Mouse (Mus musculus) inflammation-experienced regulatory T-cells, adult 16 weeks (primary cell): ENCODE results near the gene Gm13083. TPM values are rescaled to one million over a fixed set of nuclear protein-coding genes. Genes with fewer than 3 reads are reported as not detected.

Source experiments
- polyA plus RNA-seq: library from polyadenylated mRNA; unstranded; fragments of 100-300 nt; shearing (Covaris generic); gene quantifications from one replicate; pipeline ENCODE4 v1.2.1, GENCODE M21; 2017

Gene Gm13083
- not detected for polyA plus RNA-seq

GRCm38 (mm10) chr4:143614703-143615102 lies at the start of gene Gm13083:
Gene Gm13083, plus strand, starts transcription at chr4:143615003.

GRCm38 (mm10) chr4:143657146-143657545 lies 42.3 kb downstream of the Gm13083 start, which contains the start of gene Gm13088:
Gene Gm13088, minus strand, starts transcription at chr4:143657246.

Other genes with a start within 250 kb of the Gm13083 start
- not detected for gene Pramel1, start 220.6 kb upstream of the Gm13083 start, polyA plus RNA-seq
- 52.8 TPM for gene Pramef8, start 202.6 kb upstream of the Gm13083 start, polyA plus RNA-seq
- gene Oog4, start 164.7 kb upstream of the Gm13083 start, polyA plus RNA-seq = not detected
- gene Gm13043, start 103.7 kb upstream of the Gm13083 start, polyA plus RNA-seq = not detected
- not detected for gene Gm13040, start 79.0 kb upstream of the Gm13083 start, polyA plus RNA-seq
- gene BC080695, start 63.3 kb upstream of the Gm13083 start, polyA plus RNA-seq = not detected
- gene Gm13057, start 63.3 kb upstream of the Gm13083 start, polyA plus RNA-seq = not detected
- not detected for gene Gm13088, start 42.2 kb downstream of the Gm13083 start, polyA plus RNA-seq
- gene Gm13089, start 87.7 kb downstream of the Gm13083 start, polyA plus RNA-seq = not detected
- not detected for gene Gm13078, start 104.5 kb downstream of the Gm13083 start, polyA plus RNA-seq
- gene Gm13023, start 174.3 kb downstream of the Gm13083 start, polyA plus RNA-seq = not detected
- not detected for gene Gm13084, start 201.1 kb downstream of the Gm13083 start, polyA plus RNA-seq
- gene Gm13103, start 231.5 kb downstream of the Gm13083 start, polyA plus RNA-seq = not detected